Mouse (Mus musculus) hindbrain, postnatal 0 days (tissue): ENCODE data around the gene Grik4. TPM values are rescaled to one million over a fixed set of nuclear protein-coding genes. Genes with fewer than 3 reads are reported as not detected.

Experiments
- ATAC-seq: fragments of 200-750 bp; cut with Nextera tagmentation; 2 replicates; pipeline ENCODE4 v1.8.0; 2017; ENCODE audit warnings: mild to moderate bottlenecking, moderate TSS enrichment, moderate library complexity
- DNase-seq: peaks from one replicate; pipeline ENCODE4 v3.0.0-alpha.2; 2015; ENCODE audit warnings: low spot score
- H3K27ac ChIP-seq: fragments of 300-500 bp; sonication (generic); 2 replicates; pipeline ENCODE4 v1.5.1; 2014; ENCODE audit warnings: mild to moderate bottlenecking
- H3K27me3 ChIP-seq: fragments of 300-500 bp; sonication (generic); 2 replicates; pipeline ENCODE4 v1.6.1; 2014; ENCODE audit warnings: low read length, mixed read lengths; ENCODE audit not compliant: insufficient read depth
- H3K36me3 ChIP-seq: fragments of 300-500 bp; sonication (generic); 2 replicates; pipeline ENCODE4 v1.6.1; 2014; ENCODE audit warnings: low read length, mixed read lengths; ENCODE audit not compliant: insufficient read depth
- H3K4me1 ChIP-seq: fragments of 300-500 bp; sonication (generic); 2 replicates; pipeline ENCODE4 v1.6.1; 2014; ENCODE audit warnings: antibody characterized with exemption, low read length, mixed read lengths; ENCODE audit not compliant: insufficient read depth
- H3K4me2 ChIP-seq: fragments of 300-500 bp; sonication (generic); 2 replicates; pipeline ENCODE4 v1.6.1; 2014; ENCODE audit warnings: low read depth, mild to moderate bottlenecking, low read length, moderate library complexity, mixed read lengths
- H3K4me3 ChIP-seq: fragments of 300-500 bp; sonication (generic); 2 replicates; pipeline ENCODE4 v1.5.1; 2014; ENCODE audit warnings: low read length
- H3K9ac ChIP-seq: fragments of 300-500 bp; sonication (generic); replicated peaks from 2 replicates; pipeline ENCODE4 v1.6.1; 2014; ENCODE audit warnings: mild to moderate bottlenecking, low read length, moderate library complexity, mixed read lengths
- H3K9me3 ChIP-seq: fragments of 300-500 bp; sonication (generic); 2 replicates; pipeline ENCODE4 v1.6.1; 2016; ENCODE audit warnings: low read length, mixed read lengths
- CTCF ChIP-seq: IDR thresholded peaks from 2 replicates; pipeline ENCODE4 v1.5.1; 2016; ENCODE audit warnings: antibody characterized with exemption, control low read depth, low read depth
- WGBS: fragments of 180-500 bp; shearing (Covaris S2); extraction: QIAGEN DNeasy Blood & Tissue Kit; methylation state at CpG from one replicate; pipeline ENCODE4 v1.1.7; 2014; 5-methylcytosine and 5-hydroxymethylcytosine counted together
- polyA plus RNA-seq: library from polyadenylated mRNA; unstranded; fragments of >200 nt; fragmentation: Nextera tagmentation; extraction: Ambion mirVana; gene quantifications from 2 replicates; pipeline ENCODE4 v1.2.1, GENCODE M21; 2015
- total RNA-seq: library from RNA; depleted of rRNA; stranded (reverse); fragments of >200 nt; gene quantifications from 2 replicates; pipeline ENCODE4 v1.2.3, GENCODE M21; 2014

Gene Grik4
- total and polyA plus RNA-seq, 2 experiments from 2014 or later = 9.4 to 18.2 TPM

DNA sequence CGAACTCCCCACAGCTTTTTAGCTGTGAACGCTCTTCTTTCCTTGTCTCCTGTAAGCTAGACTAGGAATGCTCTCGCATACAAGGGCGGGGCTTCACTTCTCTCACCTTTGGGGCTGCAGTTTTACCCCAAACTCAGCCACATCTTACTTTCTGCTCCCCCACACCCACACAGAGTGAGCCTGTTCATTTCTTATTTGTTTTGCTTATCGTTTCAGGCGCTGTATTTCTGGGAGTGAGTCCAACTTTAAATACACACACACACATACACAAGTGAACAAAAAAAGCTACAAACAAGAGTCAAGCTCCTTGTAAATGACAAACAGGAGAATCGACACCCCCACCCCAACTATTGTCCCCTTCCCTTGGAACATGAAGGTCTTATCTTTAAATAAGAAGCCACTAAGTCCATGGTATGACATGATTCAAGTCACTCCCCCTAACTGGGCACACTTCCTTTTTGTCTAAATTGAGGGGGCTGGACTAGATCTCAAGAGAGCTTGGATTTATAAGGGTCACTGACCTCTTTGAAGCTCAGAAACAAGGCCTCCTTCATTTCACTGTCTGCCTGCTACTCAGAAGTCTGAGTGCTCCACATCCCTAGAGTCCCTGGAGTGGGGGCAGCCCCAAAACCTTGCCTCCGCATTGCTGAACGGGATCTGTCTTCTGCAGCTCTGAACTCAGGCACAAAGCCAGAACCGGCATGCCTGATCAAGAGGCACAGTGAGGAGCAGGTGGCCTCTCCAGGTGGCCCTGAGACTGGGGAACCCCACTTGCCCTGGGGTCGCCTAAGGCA lies 79.1 kb downstream of the Grik4 start:
- H3K4me1 ChIP-seq = peaks cover 19% of the 10 kb centered on the region
- 43% methylated on average over 11 of the region's 11 CpGs for WGBS
- no peaks in the 10 kb centered on the region for H3K36me3 ChIP-seq
- H3K9ac ChIP-seq = no peak overlapping the region
- no peak overlapping the region for H3K4me2 ChIP-seq
- ATAC-seq (peak; percentile 28; the same call in 1 of the 2 replicates), DNase-seq (no peak)
- H3K9me3 ChIP-seq = no peaks in the 10 kb centered on the region
- no peak overlapping the region for H3K27ac ChIP-seq
- H3K4me3 ChIP-seq = no peak overlapping the region
- no peaks in the 10 kb centered on the region for H3K27me3 ChIP-seq
- TF ChIP-seq CTCF = no peak

DNA sequence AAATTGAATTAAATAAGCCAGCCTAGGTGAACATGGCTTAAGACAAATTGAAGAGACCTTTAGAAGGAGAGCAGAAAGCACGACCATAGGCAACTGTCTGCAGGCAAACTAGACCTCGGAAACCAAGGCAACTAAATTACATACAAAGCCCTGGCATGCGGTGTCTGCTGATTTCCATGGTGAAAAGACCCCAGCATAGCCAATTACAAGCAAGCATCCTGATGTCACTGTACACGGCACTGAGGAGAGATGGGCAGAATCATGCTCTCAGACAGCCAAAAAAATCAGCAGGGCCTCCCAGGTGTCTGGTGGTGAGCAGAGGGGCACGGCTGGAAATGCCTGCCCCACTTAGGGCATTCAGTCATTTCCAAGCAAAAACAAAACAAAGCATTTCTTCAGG lies 80.9 kb downstream of the Grik4 start:
- H3K9ac ChIP-seq = no peak overlapping the region
- no peak for TF ChIP-seq CTCF
- H3K4me1 ChIP-seq = peaks cover 15% of the 10 kb centered on the region
- H3K27ac ChIP-seq = no peak overlapping the region
- H3K4me3 ChIP-seq = no peak overlapping the region
- DNase-seq = peak; percentile 67
- H3K27me3 ChIP-seq = no peaks in the 10 kb centered on the region
- peak; percentile 60 for ATAC-seq
- H3K4me2 ChIP-seq = no peak overlapping the region
- no peaks in the 10 kb centered on the region for H3K36me3 ChIP-seq
- WGBS = 29% methylated on average over 5 of the region's 5 CpGs
- no peaks in the 10 kb centered on the region for H3K9me3 ChIP-seq

DNA sequence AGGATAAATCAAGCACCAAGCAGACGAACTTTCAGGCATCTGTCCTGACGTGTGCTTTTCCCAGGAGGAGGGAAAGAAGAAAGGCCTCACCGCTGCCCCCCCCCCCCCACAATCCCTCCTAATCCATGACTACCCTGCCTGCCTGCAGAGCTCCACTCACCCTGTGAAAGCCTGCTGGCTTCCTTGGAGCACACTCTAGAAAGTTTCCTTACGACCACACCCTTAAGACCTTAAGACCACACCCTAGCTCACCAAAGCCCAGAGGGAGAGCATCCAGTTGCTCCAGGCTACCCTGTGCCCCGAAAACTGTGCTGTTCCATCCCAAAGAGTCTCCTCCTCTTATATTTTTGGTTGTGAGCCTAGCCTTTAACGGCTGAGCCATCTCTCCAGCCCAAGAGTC lies 82.6 kb downstream of the Grik4 start:
- whole genome bisulfite sequencing = 76% methylated on average over 6 of the region's 6 CpGs
- ATAC-seq (no peak), DNase-seq (no peak)
- no peak overlapping the region for H3K4me3 ChIP-seq
- no peak overlapping the region for H3K4me2 ChIP-seq
- H3K4me1 ChIP-seq = peaks cover 15% of the 10 kb centered on the region
- H3K27me3 ChIP-seq = no peaks in the 10 kb centered on the region
- no peaks in the 10 kb centered on the region for H3K36me3 ChIP-seq
- H3K9ac ChIP-seq = no peak overlapping the region
- no peaks in the 10 kb centered on the region for H3K9me3 ChIP-seq
- H3K27ac ChIP-seq = no peak overlapping the region
- no peak for TF ChIP-seq CTCF

DNA sequence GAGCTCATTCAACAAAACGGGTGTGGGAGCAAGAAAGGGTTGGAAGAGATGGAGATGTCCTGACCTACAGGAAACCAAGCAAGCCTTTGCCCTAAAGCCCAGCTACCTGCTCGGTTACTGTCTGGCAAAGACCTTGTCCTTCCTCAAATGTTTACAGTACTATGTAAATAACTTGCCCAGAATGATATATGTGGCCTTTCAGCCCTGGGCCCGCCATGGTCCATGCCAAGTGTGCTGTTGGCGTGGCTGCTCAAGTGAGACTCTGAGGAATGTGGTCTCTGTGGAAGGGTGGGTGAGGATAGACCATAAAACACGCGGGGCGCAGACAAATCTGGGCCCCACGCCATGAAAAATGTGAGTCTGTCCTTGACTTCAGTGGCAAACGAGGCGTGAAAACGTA lies 83.1 kb downstream of the Grik4 start:
- ATAC-seq = no peak
- DNase-seq = no peak
- Histone ChIP-seq H3K9ac (no peak overlapping the region), H3K4me1 (peaks cover 15% of the 10 kb centered on the region), H3K27ac (no peak overlapping the region), H3K9me3 (no peaks in the 10 kb centered on the region), H3K4me3 (no peak overlapping the region), H3K36me3 (no peaks in the 10 kb centered on the region), H3K27me3 (no peaks in the 10 kb centered on the region), H3K4me2 (no peak overlapping the region)
- TF ChIP-seq CTCF = no peak
- 64% methylated on average over 11 of the region's 11 CpGs for WGBS

DNA sequence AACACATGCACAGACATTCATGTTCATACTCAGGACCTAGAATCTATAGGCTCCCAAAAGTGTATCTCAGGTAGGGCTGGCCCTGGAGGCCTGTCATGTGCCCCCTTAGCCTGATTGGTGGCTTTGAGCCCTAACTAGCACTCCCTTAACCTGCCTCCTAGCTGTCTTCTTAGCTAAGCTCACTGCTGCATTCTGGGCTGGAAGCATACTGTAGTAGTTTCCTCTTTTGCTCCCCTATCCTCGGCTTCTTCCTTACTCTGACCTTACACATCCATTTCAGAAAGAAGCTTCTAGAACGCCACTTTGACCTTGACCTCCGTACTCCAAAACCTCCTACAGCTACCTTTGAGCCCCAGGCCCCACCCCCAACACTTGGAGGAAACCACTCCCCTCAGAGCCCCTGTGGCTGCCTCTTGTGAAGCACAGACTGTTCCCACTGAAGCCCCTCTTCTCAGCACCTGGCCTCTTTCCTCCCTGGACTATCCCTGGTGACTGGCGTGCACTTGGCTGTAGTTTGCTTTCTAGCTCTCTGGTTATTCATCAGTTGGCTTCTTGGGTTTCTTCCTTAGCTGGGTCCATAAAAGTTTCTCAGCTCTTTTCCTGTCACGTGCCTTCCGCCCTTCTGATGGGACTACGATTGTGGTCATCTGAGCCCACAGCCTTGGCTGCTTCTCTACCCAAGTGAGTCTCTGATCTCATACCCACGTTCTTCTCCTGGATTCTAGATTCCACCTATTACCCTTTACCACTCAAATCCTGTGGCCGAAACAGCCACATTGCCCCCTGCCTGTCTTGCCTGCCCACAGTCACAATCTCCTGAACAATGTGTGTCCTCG lies 84.1 kb downstream of the Grik4 start:
- Histone ChIP-seq H3K4me3 (no peak overlapping the region), H3K27ac (no peak overlapping the region), H3K27me3 (no peaks in the 10 kb centered on the region), H3K9me3 (no peaks in the 10 kb centered on the region), H3K4me1 (peaks cover 10% of the 10 kb centered on the region), H3K36me3 (no peaks in the 10 kb centered on the region), H3K4me2 (no peak overlapping the region), H3K9ac (no peak overlapping the region)
- DNase-seq (no peak), ATAC-seq (no peak)
- 78% methylated on average over 10 of the region's 10 CpGs for WGBS
- TF ChIP-seq CTCF = no peak

DNA sequence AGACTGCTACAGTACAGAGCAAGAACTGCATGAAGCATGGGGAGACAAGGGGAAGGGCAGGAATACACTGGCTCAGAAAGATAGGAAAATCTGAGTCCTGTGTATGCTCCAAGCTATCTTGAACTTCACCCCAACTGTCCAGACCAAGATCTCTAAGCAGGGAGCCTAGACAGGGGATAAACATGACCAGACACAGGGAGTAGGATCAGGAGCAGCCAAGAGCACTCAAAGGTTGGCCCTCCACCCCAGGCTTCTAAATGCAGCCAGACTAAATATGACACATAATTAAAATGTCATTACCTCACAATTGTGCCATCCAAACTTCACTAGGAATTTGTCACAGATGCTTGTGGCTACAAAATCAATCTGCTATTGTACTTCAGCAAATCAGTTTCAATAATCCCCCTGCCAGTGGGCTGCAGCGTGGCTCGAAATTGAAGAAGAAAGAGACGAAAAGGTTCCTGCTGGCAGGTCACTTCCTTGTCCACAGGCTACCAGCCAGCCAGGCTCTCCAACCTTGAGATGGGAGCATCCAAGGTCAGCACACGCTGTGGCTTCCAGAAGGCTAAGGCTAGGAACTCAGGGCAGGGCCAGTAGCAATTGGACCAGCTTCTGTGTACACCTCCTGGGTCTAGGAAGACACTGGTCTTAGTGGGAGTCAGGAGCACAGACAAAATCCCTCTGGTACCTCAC lies 85.1 kb downstream of the Grik4 start:
- Histone ChIP-seq H3K4me1 (0 out of 2 replicates have a peak, but pooled peaks cover 6% of the 10 kb centered on the region), H3K27ac (no peak overlapping the region), H3K9ac (no peak overlapping the region), H3K4me3 (no peak overlapping the region), H3K27me3 (no peaks in the 10 kb centered on the region), H3K36me3 (no peaks in the 10 kb centered on the region), H3K9me3 (no peaks in the 10 kb centered on the region), H3K4me2 (no peak overlapping the region)
- DNase-seq (no peak), ATAC-seq (no peak)
- no peak for TF ChIP-seq CTCF
- WGBS = 42% methylated on average over 4 of the region's 4 CpGs
